Comparison of ENCODE assay signal across 24 mouse cellular contexts in the genomic region with DNA sequence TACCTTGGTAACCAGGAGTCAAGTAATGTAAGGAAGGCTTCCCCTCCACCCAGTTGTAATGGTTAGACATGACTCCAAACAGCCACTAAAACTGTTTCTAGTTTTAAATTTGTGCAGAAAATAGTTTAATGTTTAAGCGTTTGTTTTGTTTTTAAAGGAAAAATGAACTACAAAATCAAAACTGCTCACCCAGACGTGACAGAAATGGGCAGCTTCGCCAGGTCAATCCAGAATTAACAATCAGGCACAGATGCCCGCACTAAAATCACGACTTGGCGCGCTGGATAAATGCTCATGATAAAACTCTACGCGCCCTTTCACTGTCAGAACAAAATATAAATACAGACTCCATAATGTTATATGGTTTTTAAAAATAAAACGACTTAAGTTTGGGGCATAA.
"Had no signal": no experiment of that assay in that cellular context is flagged by ENCODE, and none has a peak within 500 bp of the region (broad histone marks: within the 10 kb centered on the region; RNA-seq: fewer than 3 reads in every experiment).

No protein-coding gene starts in this region.

- DNase-seq: layer of hippocampus, adult 9-11 months; liver; lung, adult 18-20 months; lung, postnatal 10 days; lung, postnatal 36 days; retina, postnatal 1 day; right cerebral cortex, postnatal 25 days; spleen, adult 18-20 months; thymus, postnatal 25 days had no signal

- H3K4me3 ChIP-seq: layer of hippocampus, adult 2 months; limb, embryonic 10.5 days; limb, embryonic 13.5 days; liver, embryonic 12.5 days; liver, embryonic 15.5 days; lung, embryonic 15.5 days; megakaryocyte, embryonic 14.5 days; midbrain, embryonic 10.5 days; midbrain, embryonic 13.5 days; myocyte; neural tube, embryonic 13.5 days; stomach, embryonic 15.5 days had no signal

- H3K9ac ChIP-seq: limb, embryonic 13.5 days; liver, embryonic 12.5 days; liver, embryonic 15.5 days; lung, embryonic 15.5 days; midbrain, embryonic 13.5 days; neural tube, embryonic 13.5 days; stomach, embryonic 15.5 days had no signal

- H3K36me3 ChIP-seq: limb, embryonic 10.5 days; limb, embryonic 13.5 days; liver, embryonic 12.5 days; liver, embryonic 15.5 days; lung, embryonic 15.5 days; midbrain, embryonic 10.5 days; midbrain, embryonic 13.5 days; neural tube, embryonic 13.5 days; stomach, embryonic 15.5 days had no signal

- H3K9me3 ChIP-seq: limb, embryonic 10.5 days; limb, embryonic 13.5 days; liver, embryonic 12.5 days; liver, embryonic 15.5 days; lung, embryonic 15.5 days; megakaryocyte, embryonic 14.5 days; midbrain, embryonic 10.5 days; midbrain, embryonic 13.5 days; neural tube, embryonic 13.5 days; stomach, embryonic 15.5 days had no signal

- H3K27ac ChIP-seq: layer of hippocampus, adult 2 months; limb, embryonic 10.5 days; limb, embryonic 13.5 days; liver, embryonic 12.5 days; liver, embryonic 15.5 days; lung, embryonic 15.5 days; midbrain, embryonic 10.5 days; midbrain, embryonic 13.5 days; neural tube, embryonic 13.5 days; stomach, embryonic 15.5 days had no signal

- ATAC-seq: inflammation-experienced regulatory T-cells, adult 6 months; intestine, embryonic 16.5 days; liver, embryonic 12.5 days; midbrain, embryonic 13.5 days; midbrain, embryonic 16.5 days had no signal

- H3K4me2 ChIP-seq: limb, embryonic 13.5 days; liver, embryonic 12.5 days; liver, embryonic 15.5 days; lung, embryonic 15.5 days; midbrain, embryonic 13.5 days; neural tube, embryonic 13.5 days; stomach, embryonic 15.5 days had no signal

- H3K27me3 ChIP-seq: limb, embryonic 13.5 days; liver, embryonic 12.5 days; liver, embryonic 15.5 days; lung, embryonic 15.5 days; megakaryocyte, embryonic 14.5 days; midbrain, embryonic 13.5 days; neural tube, embryonic 13.5 days; stomach, embryonic 15.5 days had no signal

- H3K4me1 ChIP-seq: limb, embryonic 10.5 days; limb, embryonic 13.5 days had no signal
